Mouse (Mus musculus): ENCODE results near the gene Cacul1. TPM values are rescaled to one million over a fixed set of nuclear protein-coding genes. Genes with fewer than 3 reads are reported as not detected.

Cacul1 gene
- polyA plus RNA-seq, 1 experiment from 2014 or later = 17.6 TPM

Small RNAs within 50 kb of the gene (microRNA-seq; reads per million reads assigned to microRNA genes)
- not detected for gene Gm25238

Other genes with a start within 250 kb of the Cacul1 start
- 0.22 TPM in 1 of 2 replicates, not detected in the other for gene Prlhr, start 112.7 kb downstream of the Cacul1 start, polyA plus RNA-seq (2015; fragmentation: Nextera tagmentation; extraction: Ambion mirVana)
- 11.5 and 13.0 TPM in 2 replicates for gene Nanos1, start 175.0 kb upstream of the Cacul1 start, polyA plus RNA-seq (2015; fragmentation: Nextera tagmentation; extraction: Ambion mirVana)
- gene Eif3a, start 209.6 kb upstream of the Cacul1 start, polyA plus RNA-seq (2015; fragmentation: Nextera tagmentation; extraction: Ambion mirVana) = 123 and 125 TPM in 2 replicates
- 42.9 and 43.6 TPM in 2 replicates for gene Fam45a, start 230.6 kb upstream of the Cacul1 start, polyA plus RNA-seq (2015; fragmentation: Nextera tagmentation; extraction: Ambion mirVana)

Data from forebrain, embryonic 16.5 days (tissue).